Mouse (Mus musculus): Measurements from ENCODE around the gene Capn2.

GRCm38 (mm10) chr1:182527921-182528858, 10.8 kb upstream of the Capn2 start:
- no peak for TF ChIP-seq POLR2A (IDR thresholded peaks at IDR 0.05; ENCODE audit: control insufficient read depth, low read depth, low read length)
- no peak for TF ChIP-seq CTCF (IDR thresholded peaks at IDR 0.05; ENCODE audit: control insufficient read depth, insufficient read depth, insufficient replicate concordance, low read depth, low read length)
